Comparison of ENCODE assay signal across 9 mouse cellular contexts in the genomic region with DNA sequence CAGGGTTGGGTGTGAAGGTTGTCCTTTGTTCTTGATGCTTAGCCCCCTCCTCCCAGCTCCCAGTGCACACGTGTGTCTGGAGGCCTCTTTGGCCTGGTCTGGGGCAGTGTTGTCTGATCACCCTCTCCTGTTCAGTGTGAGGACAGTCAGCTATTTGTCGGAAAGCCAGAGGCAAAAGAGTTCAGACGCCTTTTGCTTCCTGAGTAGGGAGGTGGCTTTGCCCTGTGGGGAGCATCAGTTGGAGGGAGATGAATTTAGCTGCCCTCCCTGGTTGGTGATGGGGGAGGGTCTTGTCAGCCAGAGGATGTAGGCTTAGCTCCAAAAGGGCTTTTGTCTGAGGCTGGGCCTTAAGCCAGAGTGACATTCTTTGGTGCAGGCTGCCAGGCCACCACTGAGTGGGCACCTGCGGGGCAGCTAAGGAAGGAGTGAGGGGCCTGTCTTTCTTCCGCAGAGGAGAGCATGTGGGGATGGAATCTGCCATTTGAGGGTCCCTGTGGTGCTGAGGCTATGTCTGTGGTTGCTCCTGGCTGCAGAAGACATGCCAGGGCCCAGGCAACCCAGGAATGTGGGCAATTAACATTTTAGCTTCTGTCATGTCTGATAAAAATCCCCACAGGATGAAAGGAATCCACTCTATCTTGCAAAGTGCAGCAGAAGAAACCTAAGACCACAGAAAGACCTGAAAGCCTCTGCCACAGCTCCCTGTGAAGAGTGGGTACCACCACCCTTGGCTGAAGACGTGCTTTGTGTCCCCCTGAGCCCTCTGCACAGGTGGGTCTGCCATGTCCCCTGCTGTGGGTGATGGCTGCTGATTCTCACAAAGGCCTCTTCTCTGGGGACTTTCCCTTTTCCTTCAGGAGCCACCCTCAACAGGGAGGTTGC.
DNase-seq lines count a peak whose midpoint lies in the region; ATAC-seq lines count a peak whose summit lies in the region.
"Had no signal": no experiment of that assay in that cellular context is flagged by ENCODE, and none has a peak within 500 bp of the region (broad histone marks: within the 10 kb centered on the region; RNA-seq: fewer than 3 reads in every experiment).

No protein-coding gene starts in this region.

- H3K9ac ChIP-seq in hindbrain, embryonic 15.5 days, result no peak overlapping the region
- H3K9ac ChIP-seq in stomach, embryonic 16.5 days (ENCODE audit: low read length), result no peak overlapping the region
- no peak overlapping the region for H3K9ac ChIP-seq in kidney, embryonic 15.5 days

- H3K9me3 ChIP-seq in hindbrain, embryonic 15.5 days, result no peaks in the 10 kb centered on the region
- no peaks in the 10 kb centered on the region for H3K9me3 ChIP-seq in stomach, embryonic 16.5 days (replicated peaks; ENCODE audit: control insufficient read depth, low read length)
- H3K9me3 ChIP-seq in kidney, embryonic 15.5 days (replicated peaks), result no peaks in the 10 kb centered on the region
- H3K9me3 ChIP-seq: megakaryocyte, embryonic 14.5 days had no signal

- peak; percentile 90 for ATAC-seq in hindbrain, embryonic 15.5 days (ENCODE audit: low FRiP score, low read depth)
- 0 out of 2 replicates have a peak, but pooled peaks have one; percentile 40 for ATAC-seq in stomach, embryonic 16.5 days (ENCODE audit: insufficient read depth, low FRiP score)
- ATAC-seq in activated CD4-positive, CD25-positive, alpha-beta regulatory T cell, adult 4 months, result no peak
- no peak for ATAC-seq in kidney, embryonic 15.5 days (replicated peaks; ENCODE audit: low FRiP score)

- H3K27me3 ChIP-seq in hindbrain, embryonic 15.5 days, result no peaks in the 10 kb centered on the region
- no peaks in the 10 kb centered on the region for H3K27me3 ChIP-seq in stomach, embryonic 16.5 days (ENCODE audit: control insufficient read depth, insufficient read depth, low read length)
- H3K27me3 ChIP-seq in kidney, embryonic 15.5 days, result no peaks in the 10 kb centered on the region

- H3K27ac ChIP-seq in hindbrain, embryonic 15.5 days (replicated peaks), result peak overlapping the region; percentile 60
- no peak overlapping the region for H3K27ac ChIP-seq in stomach, embryonic 16.5 days (ENCODE audit: low read length)
- no peak overlapping the region for H3K27ac ChIP-seq in kidney, embryonic 15.5 days

- no peaks in the 10 kb centered on the region for H3K36me3 ChIP-seq in hindbrain, embryonic 15.5 days
- H3K36me3 ChIP-seq in stomach, embryonic 16.5 days (ENCODE audit: control insufficient read depth, insufficient read depth, low read length), result no peaks in the 10 kb centered on the region
- no peaks in the 10 kb centered on the region for H3K36me3 ChIP-seq in kidney, embryonic 15.5 days

- peak; percentile 61 to 65 for DNase-seq in right cerebral cortex, postnatal 10 days (ENCODE audit: low spot score in 2 of 2)
- no peak for DNase-seq in right cerebral cortex, postnatal 36 days (ENCODE audit: low spot score in 2 of 2)
- DNase-seq in cerebellum, postnatal 4 days (ENCODE audit: low spot score in 2 of 2), result peak; percentile 46 to 82
- no peak for DNase-seq in lung, postnatal 36 days

- no peak overlapping the region for H3K4me2 ChIP-seq in hindbrain, embryonic 15.5 days
- no peak overlapping the region for H3K4me2 ChIP-seq in stomach, embryonic 16.5 days (ENCODE audit: low read depth, low read length)
- no peak overlapping the region for H3K4me2 ChIP-seq in kidney, embryonic 15.5 days

- 12% methylated on average over 6 of the region's 6 CpGs for WGBS in hindbrain, embryonic 15.5 days
- 34% methylated on average over 6 of the region's 6 CpGs for WGBS in stomach, embryonic 16.5 days
- WGBS in kidney, embryonic 15.5 days, result 43% methylated on average over 6 of the region's 6 CpGs

- peaks cover 24% of the 10 kb centered on the region for H3K4me1 ChIP-seq in hindbrain, embryonic 15.5 days (replicated peaks)
- peaks cover 5% of the 10 kb centered on the region; the same call in 1 of the 2 replicates for H3K4me1 ChIP-seq in stomach, embryonic 16.5 days (ENCODE audit: control insufficient read depth, insufficient read depth, low read length)
- H3K4me1 ChIP-seq in kidney, embryonic 15.5 days, result peaks cover 3% of the 10 kb centered on the region; the same call in 1 of the 2 replicates

- H3K4me3 ChIP-seq in hindbrain, embryonic 15.5 days, result no peak overlapping the region
- no peak overlapping the region for H3K4me3 ChIP-seq in stomach, embryonic 16.5 days (replicated peaks; ENCODE audit: low read length)
- H3K4me3 ChIP-seq in kidney, embryonic 15.5 days (replicated peaks), result no peak overlapping the region
- H3K4me3 ChIP-seq: megakaryocyte, embryonic 14.5 days had no signal

Comparison
In these comparisons a context has a peak if more than half of its experiments do, and no peak if none do; other contexts are left out.
1. DNase-seq: peak in right cerebral cortex, postnatal 10 days (2 of 2) and cerebellum, postnatal 4 days (2 of 2); none in right cerebral cortex, postnatal 36 days (0 of 2) and lung, postnatal 36 days (single experiment).
2. ATAC-seq: peak in hindbrain, embryonic 15.5 days (single experiment) and stomach, embryonic 16.5 days (single experiment); none in activated CD4-positive, CD25-positive, alpha-beta regulatory T cell, adult 4 months (single experiment) and kidney, embryonic 15.5 days (single experiment).